Mouse (Mus musculus): Measurements from ENCODE around the gene Creb3l1.

Creb3l1 gene

GRCm38 (mm10) chr2:91936154-91936553 lies 88.1 kb downstream of the Creb3l1 start:
- DNase-seq: no peak

- no peak for DNase-seq
Observed at GRCm38 (mm10) chr2:91934826-91935525, 89.3 kb downstream of the Creb3l1 start.

GRCm38 (mm10) chr2:91934016-91934415 lies 90.3 kb downstream of the Creb3l1 start:
- peak; percentile 35 for DNase-seq

- DNase-seq: peak; percentile 40
Observed at GRCm38 (mm10) chr2:91933471-91933870, 90.8 kb downstream of the Creb3l1 start.

GRCm38 (mm10) chr2:91932737-91933350 lies 91.5 kb downstream of the Creb3l1 start:
- DNase-seq: no peak

All from retina, postnatal 1 day (tissue).